Mouse (Mus musculus) adrenal gland, adult (tissue): ENCODE measurements around the gene Antxrl.
A peak's percentile ranks its signal among the peaks of the same experiment; 100 is the strongest.

ENCODE experiments used
- DNase-seq, 2 experiments: peaks; one replicate each; pipeline ENCODE4 v3.0.0; 2022 to 2023; ENCODE audit warnings: low spot score in 1 of 2; ENCODE audit not compliant: inconsistent age in 2 of 2

Gene Antxrl

DNA sequence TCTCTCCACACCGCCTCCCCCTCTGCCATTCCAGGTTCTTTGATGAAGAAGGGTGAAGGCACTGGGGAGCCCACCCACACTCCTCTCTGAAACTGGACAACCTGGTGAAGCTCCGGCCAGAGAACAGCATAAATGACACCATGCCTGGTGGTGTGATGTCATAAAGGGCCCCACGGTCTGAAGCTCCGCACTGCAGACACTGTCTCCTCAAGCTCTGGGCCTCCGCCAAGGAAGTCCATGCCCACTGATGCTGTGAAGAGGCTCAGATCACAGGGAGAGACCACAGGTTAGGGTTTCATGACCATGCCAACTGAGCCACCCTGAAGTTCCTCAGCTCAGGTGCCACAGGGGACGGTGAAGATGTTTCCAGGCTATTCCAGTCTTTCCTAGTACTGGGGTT lies at the start of gene Antxrl:
Gene Antxrl (plus strand): TSS at position 192 of the 400 bp plus-strand sequence.
- DNase-seq, result no peak

DNA sequence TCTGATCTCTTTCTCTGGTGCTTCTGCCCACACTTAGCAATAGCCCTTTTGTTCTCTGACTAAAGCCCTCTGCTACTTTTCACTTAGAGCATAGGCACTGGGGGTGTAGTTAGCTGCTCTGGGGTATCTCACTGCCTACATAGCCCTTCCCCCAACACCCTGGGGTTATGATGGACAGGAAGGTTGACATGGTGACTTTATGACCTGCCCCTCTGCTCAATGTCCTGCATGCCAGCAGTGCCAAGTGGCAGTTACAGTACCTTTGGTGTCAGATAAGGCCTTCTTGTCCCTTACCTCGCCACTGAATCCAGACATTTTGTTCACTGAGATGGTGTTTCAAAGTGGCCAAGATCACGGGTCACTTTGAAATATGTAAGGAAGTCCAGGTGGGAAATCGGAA lies 37.4 kb upstream of the Antxrl start, which contains the start of gene Gm30083:
Gene Gm30083 (minus strand): TSS at position 120 of the 400 bp plus-strand sequence.
- DNase-seq, result no peak

DNA sequence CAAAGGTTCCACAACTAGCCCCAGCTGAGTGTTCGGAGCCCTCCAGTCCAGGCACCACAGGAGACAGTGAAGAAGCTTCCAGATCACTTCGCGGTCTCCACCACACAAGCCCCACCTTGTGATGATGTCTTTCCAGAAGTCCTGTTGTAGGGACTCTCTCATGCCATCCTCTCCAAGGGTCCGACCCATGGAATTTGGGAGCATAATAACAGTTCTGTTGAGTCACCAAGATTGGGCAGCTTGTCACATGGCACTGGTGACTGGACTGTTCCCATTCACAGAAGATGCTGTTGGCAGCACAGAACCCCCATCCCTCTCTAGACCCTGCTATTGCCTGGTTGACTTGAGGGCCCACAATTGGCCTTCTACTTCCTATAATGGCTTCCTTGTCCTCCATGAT lies 36.1 kb upstream of the Antxrl start, which contains the start of gene Gm5460:
Gene Gm5460 (plus strand): TSS at position 378 of the 400 bp plus-strand sequence.
- no peak for DNase-seq

DNA sequence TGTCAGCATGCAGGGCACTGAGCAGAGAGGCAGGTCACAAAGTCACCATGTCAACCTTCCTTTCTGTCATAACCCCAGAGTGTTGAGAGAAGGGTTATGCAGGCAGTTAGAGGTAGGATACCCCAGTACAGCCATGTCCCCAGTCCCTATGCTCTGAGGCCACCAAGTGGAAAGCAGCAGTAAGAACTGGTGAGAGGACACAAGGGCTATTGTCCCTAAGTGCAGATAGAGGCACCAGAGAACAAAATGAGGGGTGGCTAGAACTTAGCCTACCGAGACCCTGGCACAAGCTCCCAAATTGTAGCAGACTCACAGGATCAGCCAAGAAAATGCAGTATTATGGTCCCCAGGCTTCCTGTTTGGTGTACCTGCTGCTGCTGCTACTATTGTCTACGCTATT lies 35.6 kb upstream of the Antxrl start:
- DNase-seq, result no peak

DNA sequence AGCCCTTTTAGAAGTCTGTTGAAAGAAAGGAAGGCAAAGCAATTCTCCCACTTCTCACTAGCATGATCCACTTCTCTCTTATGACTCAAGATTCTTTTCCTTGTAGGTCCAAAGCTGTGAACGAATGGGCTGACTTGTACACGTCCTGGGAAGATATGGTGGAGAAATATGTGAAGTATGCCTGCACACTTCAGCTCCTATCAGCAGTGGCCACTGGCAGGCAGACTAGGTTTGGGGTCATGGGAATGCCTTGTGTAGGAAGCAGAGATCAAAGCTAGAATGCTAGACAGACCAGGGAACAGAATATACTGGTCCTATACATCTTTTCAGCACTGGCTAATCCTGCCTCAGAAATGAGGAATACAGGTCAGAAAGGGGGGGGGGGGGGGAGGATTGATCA lies 25.8 kb upstream of the Antxrl start:
- DNase-seq, result no peak

DNA sequence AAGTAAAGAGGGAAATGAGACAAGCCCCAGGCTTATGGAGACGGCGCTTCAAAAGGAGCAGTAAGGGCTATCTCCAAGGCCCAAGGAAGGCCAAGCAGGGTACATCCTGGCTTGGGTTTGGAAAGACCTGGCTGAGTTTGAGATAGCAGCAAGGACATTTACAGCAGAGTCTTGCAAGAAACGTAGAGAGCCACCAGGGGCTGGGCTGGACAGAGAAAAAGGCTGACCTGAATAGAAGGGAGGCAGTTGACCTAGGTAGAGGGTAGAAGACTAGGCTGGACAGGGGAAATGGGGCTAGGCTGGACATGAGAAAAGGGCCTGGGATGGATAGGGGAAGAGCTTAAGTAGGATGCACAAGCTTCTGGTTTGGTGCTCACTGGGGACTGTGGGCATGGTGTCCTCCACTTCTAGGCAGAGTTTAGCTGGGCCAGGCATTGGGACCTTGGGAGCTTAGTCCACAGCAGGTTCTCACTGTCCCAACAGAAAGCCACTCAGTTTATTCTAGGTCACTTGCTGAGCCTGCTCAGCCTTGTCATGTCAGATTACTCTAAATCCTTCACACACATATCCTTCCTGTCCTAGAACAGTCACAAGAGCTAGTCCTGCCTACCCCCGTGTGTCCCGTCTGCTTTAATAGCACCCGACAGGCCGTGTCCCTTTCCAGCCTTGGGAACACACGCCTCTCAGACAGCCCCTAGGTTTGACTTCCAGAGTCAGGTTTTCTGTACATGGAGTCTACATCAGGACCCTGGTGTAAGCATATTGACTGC lies 18.5 kb upstream of the Antxrl start:
- peak; percentile 58 to 84 for DNase-seq

DNA sequence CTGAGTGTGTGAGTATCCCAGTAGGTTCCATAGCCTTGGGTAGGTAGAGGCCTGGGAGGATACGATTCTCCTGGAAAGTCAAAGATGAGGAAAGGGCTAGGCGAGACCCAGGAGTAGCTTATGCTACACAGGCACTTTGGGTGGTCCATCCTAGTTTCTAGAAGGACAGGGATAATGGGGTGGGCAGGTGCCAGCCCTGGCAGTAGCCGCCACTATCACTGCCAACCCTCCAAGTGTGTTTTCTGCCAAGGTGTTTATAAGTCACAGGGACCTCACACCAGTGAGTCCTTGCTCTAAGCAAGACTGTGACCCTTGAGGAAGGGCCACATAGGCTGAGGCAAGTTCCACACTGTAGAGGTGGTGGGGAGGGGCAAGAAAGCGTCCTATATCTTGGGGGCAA lies 11.3 kb upstream of the Antxrl start:
- no peak for DNase-seq

DNA sequence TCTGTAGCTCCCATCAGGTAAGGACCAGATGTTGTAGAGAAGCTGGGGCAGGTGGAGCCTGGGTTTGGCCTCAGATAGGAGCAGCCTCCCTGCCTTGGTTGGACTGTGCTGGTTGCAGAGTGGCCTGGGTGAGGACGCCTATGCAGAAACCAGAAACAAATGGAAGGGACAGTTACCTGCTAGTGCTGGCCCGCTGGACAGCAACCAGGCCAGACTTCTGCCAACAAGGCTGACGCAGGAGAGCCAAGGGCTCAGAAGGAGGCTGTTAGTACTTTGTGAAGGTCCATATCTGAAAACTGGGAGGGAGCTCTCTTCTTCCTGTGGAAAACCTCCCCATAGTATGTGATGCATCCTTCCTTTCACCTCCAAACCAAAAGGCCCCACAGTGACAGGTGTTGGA lies 9.2 kb upstream of the Antxrl start:
- DNase-seq, result no peak

DNA sequence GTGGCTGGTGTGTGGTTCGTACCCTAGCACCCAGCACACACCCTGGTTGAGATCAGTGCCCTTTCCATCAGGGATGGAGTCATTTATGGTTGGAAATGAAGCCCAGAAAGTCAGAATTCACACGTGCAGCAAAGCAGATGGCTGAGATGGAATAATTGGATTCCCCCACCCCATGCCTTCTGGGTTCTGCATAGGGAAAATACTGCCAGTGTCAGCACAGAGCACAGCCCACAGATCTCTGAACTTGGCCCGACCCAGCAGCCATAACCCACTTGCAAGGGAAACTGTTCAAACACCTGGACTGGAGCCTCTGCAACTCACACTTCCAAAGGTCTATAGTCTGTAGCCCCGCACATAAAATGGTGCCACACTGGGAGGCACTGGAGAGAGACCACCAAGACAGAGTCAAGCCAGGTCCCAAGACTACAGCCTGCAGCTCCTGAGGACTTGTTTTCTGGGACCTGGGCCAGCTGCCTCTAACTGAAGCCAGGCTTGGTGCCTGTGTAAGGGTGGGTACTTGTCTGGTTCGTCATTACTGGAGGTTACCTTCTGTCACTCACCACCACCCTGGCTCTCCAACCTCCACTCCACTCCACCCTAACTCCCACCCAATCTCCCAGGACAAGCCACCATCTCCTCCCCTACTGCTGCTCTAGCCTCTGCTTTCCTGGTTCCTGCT lies 2.3 kb upstream of the Antxrl start:
- DNase-seq, result no peak

DNA sequence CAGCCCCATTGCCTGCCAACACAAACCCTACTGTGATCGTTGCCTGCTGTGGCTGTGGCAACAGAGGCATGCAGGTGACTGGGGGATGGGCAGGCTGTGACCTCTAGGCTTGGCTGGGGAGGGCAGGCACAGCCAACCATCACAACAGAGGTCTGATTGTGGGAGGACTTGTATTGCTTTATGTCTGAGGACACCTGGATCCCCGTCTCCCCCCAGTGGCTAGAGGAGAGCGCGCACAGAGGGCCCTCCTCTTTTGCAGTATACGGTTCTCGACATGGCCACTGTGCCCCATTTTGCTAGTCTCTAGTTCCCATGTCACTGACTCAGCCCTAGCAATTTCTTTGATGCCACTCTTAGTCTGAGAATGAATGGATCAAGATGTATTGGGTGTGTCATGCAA lies 19.2 kb downstream of the Antxrl start:
- DNase-seq, result no peak

DNA sequence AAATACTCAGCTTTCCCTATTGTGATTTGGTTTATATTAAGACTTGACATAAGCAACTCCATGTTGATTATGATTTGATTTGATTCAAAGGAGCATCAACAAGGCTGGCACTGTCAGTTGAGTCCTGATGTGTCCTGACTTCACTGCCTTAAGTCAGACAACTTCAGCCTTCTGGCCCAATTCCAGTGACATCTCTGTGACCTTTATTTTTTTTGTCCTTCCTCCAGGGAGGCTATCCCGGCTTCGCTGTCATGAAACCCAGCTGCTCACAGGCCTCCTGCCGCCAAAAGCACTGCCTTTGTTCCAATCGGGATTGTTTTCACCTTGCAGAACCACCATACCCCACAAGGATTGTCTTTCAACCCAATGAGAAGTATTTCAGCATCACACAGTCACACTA lies 22.8 kb downstream of the Antxrl start:
- peak; percentile 11 to 60 for DNase-seq

DNA sequence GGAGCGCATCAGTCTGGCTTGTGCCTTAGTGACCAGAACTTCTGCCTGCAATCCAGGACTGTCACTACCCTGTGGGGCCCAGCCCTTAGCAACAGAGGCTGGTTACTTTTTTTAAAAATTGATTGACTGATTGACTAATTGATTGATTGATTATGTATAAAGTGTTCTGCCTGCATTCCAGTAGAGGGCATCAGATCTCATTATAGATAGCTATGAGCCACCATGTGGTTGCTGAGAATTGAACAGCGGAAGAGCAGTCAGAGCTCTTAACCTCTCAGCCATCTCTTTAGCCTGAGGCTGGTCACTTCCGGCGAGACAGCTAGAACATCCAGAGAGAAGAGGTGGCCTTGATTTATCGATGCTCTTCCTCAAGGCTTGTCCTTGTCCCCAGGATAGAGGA lies 24.7 kb downstream of the Antxrl start:
- no peak for DNase-seq

DNA sequence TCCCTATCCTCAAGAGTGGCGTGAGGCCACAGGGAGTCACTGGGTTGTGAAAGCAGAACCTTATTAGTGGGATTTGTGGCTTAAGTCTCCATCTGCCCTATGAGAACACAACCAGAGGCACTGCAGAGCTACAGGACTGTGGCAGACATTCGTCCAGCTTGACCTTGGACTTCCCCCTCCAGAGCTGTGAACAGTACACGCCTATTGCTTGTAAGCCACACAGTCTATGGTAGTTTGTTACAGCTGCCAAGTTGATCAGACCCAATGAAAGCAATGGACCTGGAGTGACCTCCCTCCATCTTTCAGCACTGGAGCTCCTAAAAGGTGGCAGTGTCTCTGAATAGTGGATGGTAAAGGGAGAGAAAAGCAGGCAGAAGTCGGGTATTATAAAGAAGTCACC lies 25.8 kb downstream of the Antxrl start:
- DNase-seq, result no peak

DNA sequence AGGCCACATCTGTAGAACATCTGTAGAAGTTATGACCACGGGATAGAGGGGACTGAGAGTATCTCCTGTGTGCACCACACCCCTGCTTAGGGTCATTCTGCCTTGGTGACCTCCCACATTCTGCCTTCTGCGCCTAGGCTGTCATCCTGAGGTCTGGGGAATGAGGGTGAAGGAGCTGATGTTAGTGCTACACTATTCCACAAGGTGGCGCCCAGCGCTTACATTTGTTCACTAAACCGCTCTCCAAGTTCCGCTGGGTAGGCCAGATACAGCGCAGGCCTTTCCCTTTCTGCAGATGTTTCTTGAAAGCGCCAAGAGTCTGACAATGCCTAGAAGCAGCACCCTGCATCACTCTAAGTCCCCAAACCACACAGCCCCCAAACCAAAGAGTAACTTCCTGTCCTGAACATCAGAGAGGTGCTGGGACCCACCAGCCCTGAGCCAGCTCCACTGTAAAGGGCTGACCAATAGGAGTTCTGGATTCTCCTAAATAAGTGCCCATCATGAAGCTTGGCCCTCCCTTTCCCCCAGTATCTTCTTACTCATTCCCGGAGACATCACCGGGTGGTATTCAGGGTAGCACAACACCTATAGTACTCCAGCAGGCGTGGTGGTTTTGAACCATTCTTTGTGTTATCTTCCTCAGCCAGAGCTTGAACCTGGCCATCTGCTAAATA lies 28.0 kb downstream of the Antxrl start:
- DNase-seq, result peak; percentile 57 to 88

DNA sequence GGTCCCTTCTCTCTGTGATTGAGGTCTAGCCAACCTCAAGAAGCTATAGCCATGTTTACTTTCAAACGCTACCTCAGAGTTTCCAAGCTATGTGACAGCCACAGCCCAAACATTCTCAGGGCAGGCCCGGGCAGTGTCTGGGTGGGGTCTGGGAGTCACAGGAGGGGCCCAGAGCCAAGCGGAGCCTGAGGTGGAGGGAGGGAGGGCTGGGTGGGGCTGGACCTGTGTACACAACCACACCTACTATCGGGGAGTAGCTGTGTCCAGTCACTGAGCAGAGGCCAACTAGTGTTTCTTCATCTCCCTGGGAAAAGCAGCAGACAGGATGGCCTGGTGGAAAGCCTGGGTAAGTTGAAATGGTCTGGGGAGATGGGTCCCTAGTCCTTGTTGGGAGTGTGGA lies 33.2 kb downstream of the Antxrl start, which contains the start of gene Anxa8:
Gene Anxa8 (plus strand): TSS at position 251 of the 400 bp plus-strand sequence.
- no peak for DNase-seq

DNA sequence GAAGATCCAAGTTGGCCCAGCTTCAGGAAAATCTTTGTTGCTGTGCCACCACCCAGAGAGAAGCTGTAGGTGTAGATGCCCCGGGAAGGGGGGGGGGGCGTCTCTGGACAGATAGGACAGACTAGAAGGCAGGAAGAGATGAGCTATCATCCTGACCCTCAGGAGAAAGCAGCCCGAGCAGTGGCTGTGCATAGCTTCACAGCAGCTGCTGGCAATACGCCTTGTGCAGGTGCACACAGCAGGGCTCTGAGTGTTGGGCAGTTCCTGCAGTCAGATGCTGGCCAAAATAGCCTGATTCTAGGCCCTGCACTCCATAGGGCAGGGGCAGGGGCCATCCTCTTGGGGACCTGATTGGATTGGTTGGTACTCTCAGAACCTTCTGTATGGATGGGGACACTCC lies 34.3 kb downstream of the Antxrl start:
- DNase-seq, result no peak

DNA sequence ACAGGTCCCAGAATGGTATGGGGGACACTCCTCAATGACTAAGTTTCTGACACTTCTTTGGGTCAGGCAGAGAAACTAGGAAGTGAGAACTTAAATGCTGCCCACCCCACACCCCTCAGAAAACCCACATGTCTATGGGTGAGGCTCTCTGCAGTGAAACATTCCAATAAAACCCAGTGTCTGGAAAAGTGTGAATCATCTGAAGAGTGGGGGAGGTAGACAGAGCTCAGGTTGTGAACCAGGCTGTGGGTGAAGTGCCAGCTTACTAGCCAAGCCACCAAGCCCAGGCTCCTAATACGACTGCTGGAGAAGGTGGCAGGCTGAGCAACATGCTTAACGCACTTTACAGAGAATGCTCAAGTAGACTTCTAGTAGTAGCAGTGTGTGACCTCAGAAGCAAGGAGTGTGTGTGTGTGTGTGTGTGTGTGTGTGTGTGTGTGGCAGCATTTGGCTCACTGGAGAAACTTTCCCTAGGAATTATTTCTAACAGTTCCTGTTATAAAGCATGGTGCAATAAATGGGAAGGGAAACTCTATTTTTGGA lies 35.4 kb downstream of the Antxrl start:
- no peak for DNase-seq

DNA sequence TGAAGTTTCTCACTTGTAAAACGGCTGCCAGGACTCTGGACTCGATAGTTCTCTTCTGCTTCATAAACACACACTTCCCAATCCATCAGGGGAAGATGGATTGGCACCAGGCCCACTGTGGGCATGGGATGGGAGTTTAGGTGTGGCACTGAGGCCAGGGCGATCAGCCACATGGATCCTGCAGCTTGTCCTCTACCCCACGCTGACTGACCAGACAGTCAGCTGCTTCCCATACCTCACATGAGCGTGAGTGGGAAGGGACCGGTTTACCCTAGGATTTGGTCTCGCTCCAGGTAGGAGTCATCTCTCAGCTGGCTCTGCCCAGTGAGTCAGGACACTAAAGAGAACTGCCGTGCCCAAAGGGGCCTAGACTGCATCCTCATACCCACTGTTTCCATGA lies 37.3 kb downstream of the Antxrl start:
- no peak for DNase-seq

DNA sequence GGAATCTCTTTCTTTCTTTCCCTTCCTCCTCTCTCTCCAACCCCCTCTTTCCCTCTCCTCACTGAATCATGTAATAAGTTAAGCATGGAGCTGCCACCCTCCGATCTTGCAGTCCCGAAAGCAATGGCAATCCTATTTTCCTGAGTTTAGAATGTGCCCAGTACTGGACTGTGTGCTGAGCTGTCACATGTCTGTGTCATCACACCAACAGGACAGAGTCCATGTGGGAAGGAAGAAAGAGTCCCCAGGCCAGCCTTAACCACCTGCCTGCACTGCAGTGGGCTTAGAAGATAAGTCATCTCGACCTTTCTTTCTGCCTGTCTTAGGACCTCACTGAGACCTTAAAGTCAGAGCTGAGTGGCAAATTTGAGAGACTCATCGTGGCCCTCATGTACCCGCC lies 39.0 kb downstream of the Antxrl start:
- DNase-seq, result no peak

DNA sequence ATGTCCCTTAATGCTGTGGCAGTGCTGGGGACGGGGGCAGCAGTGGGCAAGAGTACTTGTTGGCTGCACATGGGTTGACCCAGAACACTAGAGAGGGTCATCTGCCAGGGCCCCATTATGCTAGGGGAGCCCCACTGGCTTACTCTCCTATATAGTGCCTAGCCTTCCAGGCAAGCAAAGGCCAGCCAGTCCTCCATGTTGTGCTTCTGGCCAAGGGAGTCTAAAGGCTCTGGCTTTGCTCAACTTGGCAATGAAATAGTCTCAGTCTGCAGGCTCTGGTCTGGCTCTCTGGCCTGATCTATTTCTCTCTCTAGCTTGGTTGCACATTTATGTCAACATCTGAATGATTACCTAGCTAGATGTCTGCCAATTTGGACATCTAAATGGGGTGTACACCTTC lies 40.3 kb downstream of the Antxrl start:
- DNase-seq, result no peak

DNA sequence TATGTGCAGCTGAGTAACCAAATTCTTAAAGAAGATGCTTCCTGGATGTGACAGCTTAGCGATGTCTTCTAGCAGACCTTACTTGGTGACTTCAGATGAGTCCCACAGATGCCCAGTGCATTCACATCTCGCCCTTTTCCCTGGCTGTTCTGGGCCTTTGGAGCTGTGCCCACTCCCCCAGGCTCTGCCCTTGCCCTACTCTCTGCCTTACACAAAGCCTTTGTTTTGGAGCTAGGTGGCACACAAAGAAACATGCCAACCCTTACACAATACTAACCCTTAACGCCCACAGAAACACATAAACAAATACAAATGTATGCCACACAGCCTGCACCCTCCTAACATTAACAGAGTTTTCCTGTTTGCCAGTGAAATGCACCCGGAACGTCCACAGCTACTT lies 43.7 kb downstream of the Antxrl start:
- no peak for DNase-seq

DNA sequence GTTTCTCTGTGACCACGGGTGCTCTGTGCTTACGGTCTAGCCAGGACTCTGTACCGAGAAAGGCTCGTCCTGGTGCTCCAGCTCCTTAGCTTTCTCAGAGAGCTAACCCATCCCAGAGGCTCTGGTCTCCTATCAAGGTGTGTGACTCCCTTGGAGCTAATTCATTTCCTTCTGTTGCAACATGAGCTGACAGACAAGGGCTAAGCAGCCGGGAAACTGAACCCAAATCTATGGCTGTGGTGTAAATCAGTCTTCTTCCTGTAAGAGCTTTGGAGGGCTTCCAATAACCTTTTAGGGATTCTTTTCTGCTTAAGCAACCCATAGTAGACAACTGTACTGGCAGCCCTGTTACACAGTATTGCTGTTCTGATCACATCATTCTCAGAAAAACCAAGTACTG lies 50.1 kb downstream of the Antxrl start, which contains the start of gene A630023A22Rik:
Gene A630023A22Rik (minus strand): TSS at position 154 of the 400 bp plus-strand sequence.
- no peak for DNase-seq
